ENCODE assay signal across 21 mouse cellular contexts in the genomic region with DNA sequence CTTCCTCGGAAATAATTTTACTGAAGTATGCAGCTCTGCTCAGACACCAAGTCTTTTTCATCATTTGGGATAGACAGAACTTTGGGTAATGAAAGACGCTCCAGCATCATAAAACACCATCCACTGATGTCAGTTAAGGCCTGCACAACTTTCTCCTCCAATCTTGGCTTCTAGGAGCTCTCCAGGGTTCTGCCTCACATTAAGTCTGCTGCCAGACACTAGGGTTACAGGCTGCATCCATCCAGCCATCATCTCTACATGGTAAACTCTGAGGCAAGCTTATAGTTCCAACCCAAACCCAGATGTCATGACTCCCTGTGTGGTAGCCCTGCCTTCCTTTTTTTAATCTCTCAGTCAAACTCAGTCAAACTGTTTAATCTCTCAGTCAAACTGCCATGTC. TPM values are rescaled to one million over a fixed set of nuclear protein-coding genes. Genes with fewer than 3 reads are reported as not detected.
A peak's percentile ranks its signal among the peaks of the same experiment; 100 is the strongest.
DNase-seq lines count a peak whose midpoint lies in the region; TF ChIP-seq lines count a peak whose summit lies in the region.
"Had no signal": no experiment of that assay in that cellular context is flagged by ENCODE, and none has a peak within 500 bp of the region (broad histone marks: within the 10 kb centered on the region; RNA-seq: fewer than 3 reads in every experiment).

No protein-coding gene starts in this region.

- peaks cover 0 to 2% of the 10 kb centered on the region in 2 experiments; a peak in 2 of 4 replicates for H3K36me3 ChIP-seq in MEL (ENCODE audit: control insufficient read depth in 1 of 2, insufficient read depth in 2 of 2, low read length in 2 of 2)
- H3K36me3 ChIP-seq: embryonic facial prominence, embryonic 10.5 days; embryonic facial prominence, embryonic 13.5 days; forebrain, embryonic 12.5 days; forebrain, embryonic 15.5 days; hindbrain, embryonic 12.5 days; hindbrain, embryonic 15.5 days had no signal

- peak overlapping the region; percentile 98 for H3K27ac ChIP-seq in layer of hippocampus, adult 2 months
- no peak overlapping the region for H3K27ac ChIP-seq in MEL (ENCODE audit: control insufficient read depth, low read depth, low read length)
- H3K27ac ChIP-seq: embryonic facial prominence, embryonic 10.5 days; embryonic facial prominence, embryonic 13.5 days; forebrain, embryonic 12.5 days; forebrain, embryonic 15.5 days; heart, adult 2 months; hindbrain, embryonic 12.5 days; hindbrain, embryonic 15.5 days had no signal

- H3K27me3 ChIP-seq in MEL (ENCODE audit: control insufficient read depth in 1 of 2, insufficient read depth in 2 of 2, low read length in 2 of 2) = no peaks in the 10 kb centered on the region
- H3K27me3 ChIP-seq: embryonic facial prominence, embryonic 13.5 days; forebrain, embryonic 12.5 days; forebrain, embryonic 15.5 days; hindbrain, embryonic 12.5 days; hindbrain, embryonic 15.5 days had no signal

- no peak overlapping the region for H3K9ac ChIP-seq in MEL (ENCODE audit: control insufficient read depth, low read depth, low read length, poor library complexity, severe bottlenecking)
- H3K9ac ChIP-seq: embryonic facial prominence, embryonic 13.5 days; forebrain, embryonic 12.5 days; forebrain, embryonic 15.5 days; hindbrain, embryonic 12.5 days; hindbrain, embryonic 15.5 days had no signal

- H3K79me2 ChIP-seq in MEL (ENCODE audit: control insufficient read depth, insufficient read depth, low read length, poor library complexity) = no peaks in the 10 kb centered on the region

- no peak for TF ChIP-seq CTCF in layer of hippocampus, adult 2 months (conservative IDR thresholded peaks at IDR 0.05)
- no peak for TF ChIP-seq CTCF in MEL (IDR thresholded peaks at IDR 0.05 in 2 of 3, conservative IDR thresholded peaks at IDR 0.05 in 1 of 3; ENCODE audit: control insufficient read depth in 1 of 3, insufficient read depth in 1 of 3, low read depth in 2 of 3, low read length in 3 of 3, poor library complexity in 1 of 3, severe bottlenecking in 1 of 3)

- DNase-seq in layer of hippocampus, adult 2 months (ENCODE audit: low spot score in 2 of 2) = no peak
- DNase-seq in layer of hippocampus, postnatal 14 days (ENCODE audit: low spot score in 2 of 2) = no peak
- DNase-seq in 416B (ENCODE audit: low read depth) (peak; percentile 18), MEL (ENCODE audit: low read depth, low spot score) (peak; percentile 54)
- no peak for DNase-seq in thymus, postnatal 36 days
- no peak for DNase-seq in right cerebral cortex, postnatal 10 days (ENCODE audit: low spot score in 2 of 2)
- DNase-seq: adrenal gland, adult 2 months; adrenal gland, postnatal 14 days; cerebellum, adult 11 months; cerebellum, adult 2 months; cerebellum, adult 9-11 months; cerebellum, postnatal 25 days; gastrocnemius, postnatal 25 days; heart, adult 2 months had no signal

- TF ChIP-seq EP300 in MEL (IDR thresholded peaks at IDR 0.05; ENCODE audit: low read depth in 1 of 2, low read length in 2 of 2) = peak in 1 of 2 experiments; percentile 15; a peak in 1 of 4 replicates

- H3K4me1 ChIP-seq in MEL (ENCODE audit: control insufficient read depth in 1 of 2, insufficient read depth in 2 of 2, low read length in 2 of 2) = peaks cover under 1 to 2% of the 10 kb centered on the region in 2 experiments; a peak in 3 of 4 replicates
- H3K4me1 ChIP-seq: hindbrain, embryonic 15.5 days had no signal

- TF ChIP-seq POLR2A in MEL (IDR thresholded peaks at IDR 0.05; ENCODE audit: control insufficient read depth in 1 of 2, insufficient read depth in 1 of 2, low read depth in 1 of 2, low read length in 2 of 2, poor library complexity in 1 of 2) = no peak

- no peak overlapping the region for H3K4me3 ChIP-seq in layer of hippocampus, adult 2 months
- H3K4me3 ChIP-seq in MEL (ENCODE audit: control insufficient read depth in 1 of 2, insufficient read depth in 1 of 2, low read depth in 2 of 2, low read length in 2 of 2) = no peak overlapping the region
- H3K4me3 ChIP-seq: embryonic facial prominence, embryonic 10.5 days; embryonic facial prominence, embryonic 13.5 days; erythroblast, embryonic 14.5 days; forebrain, embryonic 12.5 days; forebrain, embryonic 15.5 days; heart, adult 2 months; hindbrain, embryonic 12.5 days; hindbrain, embryonic 15.5 days had no signal

- no peak for TF ChIP-seq RAD21 in MEL (IDR thresholded peaks at IDR 0.05; ENCODE audit: low read depth, low read length)

- H3K9me3 ChIP-seq in MEL (replicated peaks; ENCODE audit: insufficient read depth, low read length) = no peaks in the 10 kb centered on the region
- H3K9me3 ChIP-seq: embryonic facial prominence, embryonic 10.5 days; embryonic facial prominence, embryonic 13.5 days; forebrain, embryonic 12.5 days; forebrain, embryonic 15.5 days; hindbrain, embryonic 12.5 days; hindbrain, embryonic 15.5 days had no signal

TF ChIP-seq in MEL, 35 proteins besides CTCF, POLR2A, EP300 and RAD21:
- peak; percentile 52; the same call in 1 of the 2 replicates for TF ChIP-seq SIN3A (IDR thresholded peaks at IDR 0.05; ENCODE audit: low read length)
- no peak for TF ChIP-seq USF2 (IDR thresholded peaks at IDR 0.05; ENCODE audit: borderline replicate concordance in 1 of 2, insufficient read depth in 1 of 2, low read depth in 1 of 2, low read length in 2 of 2)
TF ChIP-seq in MEL: peak in this region for 1.

RNA-seq across cellular contexts. Expression of gene Zfp706, which starts 25.9 kb away (rescaled TPM):
- 100 to 1,000 TPM; 275 to 283 TPM for total RNA-seq in layer of hippocampus, adult 2 months (2021)
- total RNA-seq in layer of hippocampus, postnatal 14 days (2021) = 100 to 1,000 TPM; 293 to 299 TPM
- 64.0 and 66.3 TPM in 2 replicates for total RNA-seq in MEL (2012; rRNA removed)
- polyA plus RNA-seq in MEL (2012; ENCODE audit: insufficient read depth in 1 of 2, insufficient read length in 2 of 2, low read depth in 1 of 2, low replicate concordance in 2 of 2, missing spikeins in 1 of 2) = 100 to 1,000 TPM in 1 of 2 experiments, 10 to 100 TPM in 1; 33.1 to 261 TPM

Comparison
In these comparisons a context has a peak if more than half of its experiments do, and no peak if none do; other contexts are left out.
1. DNase-seq: peak in 416B (single experiment) and MEL (single experiment); none in layer of hippocampus, adult 2 months (0 of 2), layer of hippocampus, postnatal 14 days (0 of 2), thymus, postnatal 36 days (0 of 2) and right cerebral cortex, postnatal 10 days (0 of 2).